Mouse (Mus musculus) midbrain, postnatal 0 days (tissue): ENCODE data around the gene Gm3233. TPM values are rescaled to one million over a fixed set of nuclear protein-coding genes. Genes with fewer than 3 reads are reported as not detected.
"Not testable (repeated sequence)": the region's sequence is repeated elsewhere in the genome, so short reads cannot be mapped to it uniquely, and the experiment has no call there.

Source experiments
- ATAC-seq: fragments of 200-750 bp; cut with Nextera tagmentation; 2 replicates; pipeline ENCODE4 v1.8.0; 2017; ENCODE audit warnings: moderate number of reproducible peaks, mild to moderate bottlenecking, moderate TSS enrichment, moderate library complexity; ENCODE audit not compliant: low FRiP score
- DNase-seq: peaks from one replicate; pipeline ENCODE4 v3.0.0-alpha.2; 2015; ENCODE audit warnings: low spot score
- H3K27ac ChIP-seq: fragments of 300-500 bp; sonication (generic); 2 replicates; pipeline ENCODE4 v1.5.1; 2014; ENCODE audit warnings: low read depth, mild to moderate bottlenecking, low read length, mixed read lengths
- H3K27me3 ChIP-seq: fragments of 300-500 bp; sonication (generic); 2 replicates; pipeline ENCODE4 v1.6.1; 2014; ENCODE audit warnings: low read length, control low read depth, mixed read lengths; ENCODE audit not compliant: insufficient read depth
- H3K36me3 ChIP-seq: fragments of 300-500 bp; sonication (generic); 2 replicates; pipeline ENCODE4 v1.6.1; 2014; ENCODE audit warnings: low read length, control low read depth, mixed read lengths; ENCODE audit not compliant: insufficient read depth
- H3K4me1 ChIP-seq: fragments of 300-500 bp; sonication (generic); 2 replicates; pipeline ENCODE4 v1.6.1; 2014; ENCODE audit warnings: mild to moderate bottlenecking, control low read depth, antibody characterized with exemption, low read length, mixed read lengths; ENCODE audit not compliant: insufficient read depth
- H3K4me2 ChIP-seq: fragments of 300-500 bp; sonication (generic); 2 replicates; pipeline ENCODE4 v1.6.1; 2014; ENCODE audit warnings: low read depth, mild to moderate bottlenecking, low read length, mixed read lengths; ENCODE audit not compliant: poor library complexity, severe bottlenecking
- H3K4me3 ChIP-seq: fragments of 300-500 bp; sonication (generic); 2 replicates; pipeline ENCODE4 v1.5.1; 2014; ENCODE audit warnings: low read depth, mild to moderate bottlenecking, low read length, moderate library complexity
- H3K9ac ChIP-seq: fragments of 300-500 bp; sonication (generic); replicated peaks from 2 replicates; pipeline ENCODE4 v1.6.1; 2014; ENCODE audit warnings: mild to moderate bottlenecking, low read length, moderate library complexity, mixed read lengths; ENCODE audit not compliant: poor library complexity, severe bottlenecking
- H3K9me3 ChIP-seq: fragments of 300-500 bp; sonication (generic); 2 replicates; pipeline ENCODE4 v1.6.1; 2016; ENCODE audit warnings: low read length, control low read depth
- CTCF ChIP-seq: IDR thresholded peaks from 2 replicates; pipeline ENCODE4 v1.5.1; 2016; ENCODE audit warnings: antibody characterized with exemption, mild to moderate bottlenecking
- WGBS: fragments of 180-500 bp; shearing (Covaris S2); extraction: QIAGEN DNeasy Blood & Tissue Kit; methylation state at CpG from one replicate; pipeline ENCODE4 v1.1.7; 2014; 5-methylcytosine and 5-hydroxymethylcytosine counted together
- polyA plus RNA-seq: library from polyadenylated mRNA; unstranded; fragments of >200 nt; fragmentation: Nextera tagmentation; extraction: Ambion mirVana; gene quantifications from 2 replicates; pipeline ENCODE4 v1.2.1, GENCODE M21; 2015
- total RNA-seq: library from RNA; depleted of rRNA; stranded (reverse); fragments of >200 nt; gene quantifications from 2 replicates; pipeline ENCODE4 v1.2.3, GENCODE M21; 2014; rRNA removed

Gm3233 gene
- total RNA-seq, result not detected in 2 replicates
- not detected in 2 replicates for polyA plus RNA-seq

DNA sequence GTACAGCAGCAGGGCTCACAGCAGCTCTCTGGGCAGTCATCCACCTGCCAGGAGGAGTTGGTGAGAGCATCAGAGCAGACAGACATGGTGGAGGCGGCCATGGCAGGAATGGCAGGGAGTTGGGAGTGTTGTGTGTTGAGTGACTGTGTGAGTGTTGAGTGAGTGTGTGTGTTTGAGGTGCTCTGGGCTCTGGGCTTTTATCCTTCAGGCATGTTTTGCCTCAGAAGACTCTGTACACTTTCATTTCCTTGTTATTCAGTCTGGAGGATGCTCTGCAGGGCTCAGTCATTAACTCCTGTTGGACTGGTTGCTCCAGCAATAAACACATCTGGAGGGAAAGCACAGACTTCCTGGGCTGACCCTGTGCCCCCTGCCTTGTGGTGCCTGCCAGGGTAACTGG is at the start of gene Gm3233:
Gene Gm3233, minus strand, starts transcription at position 101 of the 400 bp plus-strand sequence.
- H3K4me3 ChIP-seq, H3K27me3 ChIP-seq, H3K27ac ChIP-seq, H3K36me3 ChIP-seq, H3K9ac ChIP-seq, H3K4me2 ChIP-seq, H3K9me3 ChIP-seq, ATAC-seq, DNase-seq, H3K4me1 ChIP-seq: not testable (repeated sequence)
- no CpG with 5 or more reads among the region's 1 CpGs for WGBS

DNA sequence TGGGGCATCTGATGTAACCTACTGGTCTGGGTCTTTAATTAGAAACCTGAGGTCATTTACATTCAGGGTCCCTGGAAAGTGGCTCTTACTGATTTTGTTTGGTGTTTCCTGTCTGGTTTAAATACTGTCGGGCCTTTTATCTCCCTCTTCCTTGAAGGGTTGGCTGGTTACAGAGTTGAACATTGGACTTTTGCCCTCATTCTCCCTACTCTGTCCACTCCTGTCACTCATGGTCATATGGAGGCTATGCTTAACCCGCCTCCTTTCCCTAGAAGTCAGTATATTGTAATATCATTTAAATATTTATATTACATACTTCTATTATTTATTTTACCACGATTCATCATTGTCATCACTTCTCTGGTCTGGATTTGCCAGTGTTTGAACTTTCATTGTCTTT is 44.6 kb upstream of the Gm3233 start:
- H3K27me3 ChIP-seq, result no peaks in the 10 kb centered on the region
- no peaks in the 10 kb centered on the region for H3K9me3 ChIP-seq
- 80% methylated on average over 3 of the region's 3 CpGs for WGBS
- no peak overlapping the region for H3K9ac ChIP-seq
- no peaks in the 10 kb centered on the region for H3K36me3 ChIP-seq
- no peak overlapping the region for H3K27ac ChIP-seq
- TF ChIP-seq CTCF, result no peak
- H3K4me2 ChIP-seq, result no peak overlapping the region
- H3K4me3 ChIP-seq, result no peak overlapping the region
- ATAC-seq, result no peak
- no peaks in the 10 kb centered on the region for H3K4me1 ChIP-seq
- DNase-seq, result no peak

DNA sequence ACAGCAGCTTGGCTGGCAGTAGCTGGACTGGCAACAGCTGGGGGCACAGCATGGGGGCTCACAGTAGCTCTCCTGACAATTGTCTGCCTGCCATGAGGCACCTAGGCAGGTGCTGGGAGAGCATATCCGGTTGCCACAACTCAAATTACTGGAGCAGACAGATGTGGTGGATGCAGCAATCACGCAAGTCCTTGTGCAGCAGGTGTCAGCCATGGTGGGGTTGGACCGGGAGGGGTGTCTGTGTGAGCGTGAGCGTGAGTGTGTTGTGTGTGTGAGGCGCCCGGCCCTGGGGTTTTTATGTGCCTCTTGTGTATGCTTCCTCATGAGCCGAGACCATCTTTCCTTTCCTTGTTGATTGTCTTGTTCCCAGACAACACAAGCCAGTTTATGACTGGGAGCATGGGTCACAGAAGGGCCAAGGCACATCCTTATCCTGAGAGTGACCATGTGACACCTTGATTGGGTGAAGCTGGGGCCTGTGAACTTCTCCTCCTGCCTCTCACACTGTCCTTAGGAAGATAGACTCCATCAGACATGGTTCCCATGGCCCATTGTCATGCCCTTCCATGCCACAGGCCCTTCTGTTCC is 39.5 kb upstream of the Gm3233 start, which contains the start of gene Gm19668:
Gene Gm19668, minus strand, starts transcription at position 213 of the 588 bp plus-strand sequence.
- no peak within 1 kb of the TSS for H3K27ac ChIP-seq

DNA sequence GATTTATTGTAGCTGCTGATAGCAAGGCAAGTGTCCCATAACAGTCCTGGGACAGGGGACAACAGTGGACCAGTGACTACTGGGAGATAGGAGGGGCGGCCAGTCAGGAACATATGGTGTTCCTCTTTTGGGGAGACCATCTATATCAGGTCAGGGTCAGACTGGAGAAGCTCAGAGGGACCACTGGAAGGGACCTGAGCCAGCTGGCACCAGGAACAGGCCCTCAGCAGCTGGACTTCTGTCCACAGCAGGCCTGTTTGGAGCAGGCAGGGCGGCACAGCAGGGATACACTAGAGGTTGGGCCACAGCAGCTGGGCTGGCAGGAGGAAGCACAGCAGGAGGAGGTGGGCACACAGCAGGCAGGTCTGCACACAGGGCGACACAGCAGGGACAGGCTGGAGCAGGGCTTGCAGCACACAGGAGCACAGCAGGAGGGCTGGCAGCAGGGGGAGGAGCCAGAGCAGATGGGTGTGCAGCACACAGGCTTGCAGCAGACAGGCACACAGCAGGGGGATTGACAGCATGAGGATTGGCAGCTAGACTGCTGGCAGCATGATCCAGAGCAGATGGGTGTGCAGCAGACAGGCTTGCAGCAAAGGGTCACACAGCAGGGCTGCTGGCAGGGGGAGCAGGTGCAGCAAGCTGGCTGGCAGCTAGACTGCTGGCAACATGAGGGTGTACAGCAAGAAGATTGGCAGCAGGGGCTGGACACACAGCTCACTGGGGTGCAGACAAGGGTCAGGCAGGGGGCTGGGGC is 38.9 kb upstream of the Gm3233 start:
- not testable (repeated sequence) for H3K4me3 ChIP-seq, H3K9me3 ChIP-seq, H3K4me1 ChIP-seq, H3K9ac ChIP-seq, DNase-seq, ATAC-seq, H3K36me3 ChIP-seq, H3K4me2 ChIP-seq, H3K27me3 ChIP-seq, H3K27ac ChIP-seq
- 39% methylated on average over 3 of the region's 3 CpGs for WGBS

More for the DNA sequence above, 39.5 kb upstream of the Gm3233 start, which contains the start of gene Gm19668:
- WGBS, result 71% methylated on average over 8 of the region's 8 CpGs
- DNase-seq (no peak), ATAC-seq (no peak)
- Histone ChIP-seq H3K9me3 (no peaks in the 10 kb centered on the region), H3K36me3 (no peaks in the 10 kb centered on the region), H3K27me3 (no peaks in the 10 kb centered on the region), H3K4me2 (no peak within 1 kb of the TSS), H3K4me1 (no peaks in the 10 kb centered on the region), H3K9ac (no peak within 1 kb of the TSS), H3K4me3 (no peak within 1 kb of the TSS)
- TF ChIP-seq CTCF, result no peak

DNA sequence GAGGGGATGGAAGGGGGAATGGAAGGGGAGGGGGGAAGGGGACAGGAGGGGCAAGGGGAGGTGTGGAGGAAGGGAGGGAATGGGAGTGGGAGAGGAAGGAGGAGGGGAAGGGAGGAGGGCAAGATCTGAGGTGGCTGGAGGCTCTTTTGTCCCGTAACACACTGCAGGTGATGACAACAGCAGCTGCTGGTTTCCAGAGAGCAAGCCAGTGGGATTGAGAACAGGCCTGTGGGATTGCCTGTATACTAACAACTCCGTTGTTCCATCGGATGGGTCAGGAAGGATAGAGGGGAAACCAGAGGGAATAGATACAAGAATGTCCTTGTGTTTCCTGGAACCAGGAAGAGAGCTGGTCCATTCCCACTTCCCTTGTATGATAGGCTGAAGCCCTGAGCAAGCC is 38.2 kb upstream of the Gm3233 start:
- no peak for ATAC-seq
- no peaks in the 10 kb centered on the region for H3K27me3 ChIP-seq
- H3K9me3 ChIP-seq, result no peaks in the 10 kb centered on the region
- H3K9ac ChIP-seq, result no peak overlapping the region
- no peaks in the 10 kb centered on the region for H3K4me1 ChIP-seq
- H3K4me2 ChIP-seq, result no peak overlapping the region
- no peak for DNase-seq
- H3K4me3 ChIP-seq, result no peak overlapping the region
- 13% methylated on average over 3 of the region's 3 CpGs for WGBS
- TF ChIP-seq CTCF, result no peak
- no peak overlapping the region for H3K27ac ChIP-seq
- no peaks in the 10 kb centered on the region for H3K36me3 ChIP-seq

DNA sequence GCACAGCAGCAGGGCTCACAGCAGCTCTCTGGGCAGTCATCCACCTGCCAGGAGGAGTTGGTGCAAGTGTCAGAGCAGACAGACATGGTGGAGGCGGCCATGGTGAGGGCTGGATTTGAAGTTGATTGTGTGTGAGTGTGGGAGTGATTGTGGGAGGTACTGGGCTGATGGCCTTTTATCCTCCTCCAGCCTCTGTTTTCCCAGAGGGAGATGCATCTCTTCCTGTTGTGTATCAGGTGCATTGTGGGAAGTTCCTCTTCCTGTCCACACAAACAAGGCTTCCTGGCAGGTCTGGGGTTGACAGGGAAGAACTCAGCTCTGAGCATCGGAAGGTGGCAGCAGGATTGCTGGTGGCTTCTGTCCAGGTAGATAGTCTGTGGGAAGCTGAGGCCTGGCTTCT is 35.5 kb upstream of the Gm3233 start, which contains the start of gene Gm9639:
Gene Gm9639, minus strand, starts transcription at position 101 of the 400 bp plus-strand sequence.
- Histone ChIP-seq H3K27ac (no peak within 1 kb of the TSS), H3K4me1 (no peaks in the 10 kb centered on the region), H3K9me3 (no peaks in the 10 kb centered on the region), H3K27me3 (no peaks in the 10 kb centered on the region), H3K36me3 (no peaks in the 10 kb centered on the region), H3K4me2 (no peak within 1 kb of the TSS), H3K4me3 (no peak within 1 kb of the TSS), H3K9ac (no peak within 1 kb of the TSS)
- TF ChIP-seq CTCF, result no peak
- 68% methylated on average over 2 of the region's 2 CpGs for whole genome bisulfite sequencing
- DNase-seq, result no peak
- ATAC-seq, result no peak
